In genomic region chr15:38425506-38425905, GRCm38 (mm10) we compare ENCODE assay signal across 22 mouse cellular contexts.
A peak's percentile ranks its signal among the peaks of the same experiment; 100 is the strongest.
DNase-seq lines count a peak whose midpoint lies in the region; ATAC-seq lines count a peak whose summit lies in the region.
"Had no signal": no experiment of that assay in that cellular context is flagged by ENCODE, and none has a peak within 500 bp of the region (broad histone marks: within the 10 kb centered on the region; RNA-seq: fewer than 3 reads in every experiment).

No protein-coding gene starts in this region.

- WGBS in heart, embryonic 10.5 days = 75% methylated on average over 4 of the region's 4 CpGs
- 54% methylated on average over 4 of the region's 4 CpGs for WGBS in liver, embryonic 12.5 days (ENCODE audit: insufficient replicate concordance)
- WGBS in embryonic facial prominence, embryonic 10.5 days = 71% methylated on average over 4 of the region's 4 CpGs
- 71% methylated on average over 4 of the region's 4 CpGs for WGBS in kidney, embryonic 14.5 days

- no peaks in the 10 kb centered on the region for H3K27me3 ChIP-seq in heart, embryonic 10.5 days (ENCODE audit: insufficient read depth, poor library complexity, severe bottlenecking)
- no peaks in the 10 kb centered on the region for H3K27me3 ChIP-seq in liver, embryonic 12.5 days (replicated peaks)
- H3K27me3 ChIP-seq in embryonic facial prominence, embryonic 10.5 days (replicated peaks; ENCODE audit: low read depth, poor library complexity, severe bottlenecking) = no peaks in the 10 kb centered on the region
- H3K27me3 ChIP-seq in kidney, embryonic 14.5 days (ENCODE audit: control insufficient read depth, insufficient read depth, low read length) = no peaks in the 10 kb centered on the region
- H3K27me3 ChIP-seq: embryonic facial prominence, embryonic 13.5 days; embryonic facial prominence, embryonic 15.5 days; forebrain, embryonic 13.5 days; forebrain, embryonic 15.5 days had no signal

- H3K27ac ChIP-seq in heart, embryonic 10.5 days = no peak overlapping the region
- H3K27ac ChIP-seq in liver, embryonic 12.5 days = no peak overlapping the region
- H3K27ac ChIP-seq in embryonic facial prominence, embryonic 10.5 days (replicated peaks) = no peak overlapping the region
- H3K27ac ChIP-seq in kidney, embryonic 14.5 days (ENCODE audit: low read depth, low read length) = no peak overlapping the region
- H3K27ac ChIP-seq: embryonic facial prominence, embryonic 13.5 days; embryonic facial prominence, embryonic 15.5 days; forebrain, embryonic 13.5 days; forebrain, embryonic 15.5 days had no signal

- no peak overlapping the region for H3K4me3 ChIP-seq in heart, embryonic 10.5 days
- no peak overlapping the region for H3K4me3 ChIP-seq in liver, embryonic 12.5 days
- H3K4me3 ChIP-seq in embryonic facial prominence, embryonic 10.5 days = no peak overlapping the region
- H3K4me3 ChIP-seq in kidney, embryonic 14.5 days (ENCODE audit: low read length) = no peak overlapping the region
- H3K4me3 ChIP-seq: embryonic facial prominence, embryonic 13.5 days; embryonic facial prominence, embryonic 15.5 days; erythroblast, embryonic 14.5 days; forebrain, embryonic 13.5 days; forebrain, embryonic 15.5 days had no signal

- no peaks in the 10 kb centered on the region for H3K36me3 ChIP-seq in heart, embryonic 10.5 days
- H3K36me3 ChIP-seq in liver, embryonic 12.5 days = no peaks in the 10 kb centered on the region
- H3K36me3 ChIP-seq in embryonic facial prominence, embryonic 10.5 days (replicated peaks) = no peaks in the 10 kb centered on the region
- no peaks in the 10 kb centered on the region for H3K36me3 ChIP-seq in kidney, embryonic 14.5 days (ENCODE audit: control insufficient read depth, insufficient read depth, low read length)
- H3K36me3 ChIP-seq: embryonic facial prominence, embryonic 13.5 days; embryonic facial prominence, embryonic 15.5 days; forebrain, embryonic 15.5 days had no signal

- H3K9me3 ChIP-seq in heart, embryonic 10.5 days = no peaks in the 10 kb centered on the region
- H3K9me3 ChIP-seq in liver, embryonic 12.5 days (replicated peaks) = no peaks in the 10 kb centered on the region
- no peaks in the 10 kb centered on the region for H3K9me3 ChIP-seq in embryonic facial prominence, embryonic 10.5 days
- H3K9me3 ChIP-seq in kidney, embryonic 14.5 days (ENCODE audit: control insufficient read depth, low read length) = no peaks in the 10 kb centered on the region
- H3K9me3 ChIP-seq: embryonic facial prominence, embryonic 13.5 days; embryonic facial prominence, embryonic 15.5 days; forebrain, embryonic 13.5 days; forebrain, embryonic 15.5 days had no signal

- no peak overlapping the region for H3K9ac ChIP-seq in liver, embryonic 12.5 days
- H3K9ac ChIP-seq in kidney, embryonic 14.5 days (ENCODE audit: low read depth, low read length) = no peak overlapping the region
- H3K9ac ChIP-seq: embryonic facial prominence, embryonic 13.5 days; embryonic facial prominence, embryonic 15.5 days; forebrain, embryonic 13.5 days; forebrain, embryonic 15.5 days; forebrain, postnatal 0 days had no signal

- peak; percentile 25 for DNase-seq in heart, adult 11 months
- no peak for DNase-seq in heart, embryonic 10.5 days (ENCODE audit: low spot score)
- peak; percentile 0 for DNase-seq in liver
- DNase-seq in embryonic facial prominence, embryonic 10.5 days (ENCODE audit: low spot score) = peak; percentile 5
- DNase-seq in fat pad, adult 2 months (ENCODE audit: extremely low read depth, low read depth, low spot score) = peak; percentile 97
- DNase-seq: adrenal gland, adult 8-10 months; adrenal gland, postnatal 14 days; adrenal gland, postnatal 36 days; cerebellum, adult 11-12 months; cerebellum, adult 2 months; cerebellum, adult 9-10 months; cerebellum, postnatal 10 days; cerebellum, postnatal 25 days; forebrain, postnatal 0 days had no signal

- ATAC-seq in liver, embryonic 12.5 days = no peak
- no peak for ATAC-seq in activated CD4-positive, CD25-positive, alpha-beta regulatory T cell, adult 4 months
- ATAC-seq in kidney, embryonic 14.5 days (ENCODE audit: low FRiP score, low TSS enrichment) = no peak
- ATAC-seq: forebrain, embryonic 13.5 days; forebrain, embryonic 15.5 days; forebrain, postnatal 0 days had no signal

- peaks cover 8% of the 10 kb centered on the region for H3K4me1 ChIP-seq in heart, embryonic 10.5 days
- no peaks in the 10 kb centered on the region for H3K4me1 ChIP-seq in liver, embryonic 12.5 days
- H3K4me1 ChIP-seq in embryonic facial prominence, embryonic 10.5 days = peaks cover 8% of the 10 kb centered on the region
- H3K4me1 ChIP-seq in kidney, embryonic 14.5 days (ENCODE audit: control insufficient read depth, insufficient read depth, low read length) = peaks cover 6% of the 10 kb centered on the region; the same call in 1 of the 2 replicates
- H3K4me1 ChIP-seq: forebrain, embryonic 13.5 days; forebrain, embryonic 15.5 days had no signal

- no peak overlapping the region for H3K4me2 ChIP-seq in liver, embryonic 12.5 days
- no peak overlapping the region for H3K4me2 ChIP-seq in kidney, embryonic 14.5 days (replicated peaks; ENCODE audit: low read depth, low read length)
- H3K4me2 ChIP-seq: embryonic facial prominence, embryonic 13.5 days; embryonic facial prominence, embryonic 15.5 days; forebrain, embryonic 13.5 days; forebrain, embryonic 15.5 days had no signal
